Mouse (Mus musculus) urinary bladder, postnatal 36 days (tissue): ENCODE measurements around the gene Ptpn22.

Source experiments
- DNase-seq, 2 experiments: peaks; one replicate each; pipeline ENCODE4 v3.0.0; 2022; ENCODE audit warnings: low spot score in 2 of 2, mixed read lengths in 1 of 2

Ptpn22 gene

GRCm38 (mm10) chr3:103920094-103920493 lies 60.5 kb downstream of the Ptpn22 start:
- no peak for DNase-seq

- no peak for DNase-seq
Observed at GRCm38 (mm10) chr3:103925302-103925701, 65.7 kb downstream of the Ptpn22 start.

- no peak for DNase-seq
Observed at GRCm38 (mm10) chr3:103927511-103927910, 67.9 kb downstream of the Ptpn22 start.

- DNase-seq: no peak
Observed at GRCm38 (mm10) chr3:103944794-103945562, 85.4 kb downstream of the Ptpn22 start.

- DNase-seq: no peak
Observed at GRCm38 (mm10) chr3:103948666-103949065, 89.1 kb downstream of the Ptpn22 start.

- DNase-seq: no peak
Observed at GRCm38 (mm10) chr3:103960622-103961021, 101.0 kb downstream of the Ptpn22 start.
